12 mouse cellular contexts compared by ENCODE assay signal in genomic region chr19:36609229-36609628, GRCm38 (mm10). TPM values are rescaled to one million over a fixed set of nuclear protein-coding genes. Genes with fewer than 3 reads are reported as not detected.
DNase-seq lines count a peak whose midpoint lies in the region; ATAC-seq and TF ChIP-seq lines count a peak whose summit lies in the region.
"Had no signal": no experiment of that assay in that cellular context is flagged by ENCODE, and none has a peak within 500 bp of the region (broad histone marks: within the 10 kb centered on the region; RNA-seq: fewer than 3 reads in every experiment).

No protein-coding gene starts in this region.

- intact Hi-C loops in heart, adult 2 months (cut with DNase I), result loop anchor here (5.0 to 10.0 kb wide), 3 partner anchors 68 to 316 kb away; partner anchors contain the start of gene Btaf1
- intact Hi-C loops in heart, postnatal 36 days (cut with DNase I), result loop anchor here (5.0 kb wide), 3 partner anchors 58 to 308 kb away; partner anchors contain the start of gene Fgfbp3

- DNase-seq in heart, adult 2 months, result no peak
- DNase-seq in heart, postnatal 36 days, result no peak
- DNase-seq in lung, postnatal 0 days (ENCODE audit: low spot score), result peak; percentile 25
- no peak for DNase-seq in lung, postnatal 10 days
- no peak for DNase-seq in Patski (ENCODE audit: low read depth, low spot score)
- peak; percentile 2 for DNase-seq in splenic B cell, adult 2 months (ENCODE audit: low read depth, low spot score)
- no peak for DNase-seq in embryo, embryonic 9.5 days (ENCODE audit: extremely low spot score)
- DNase-seq: lung, postnatal 4 days; right cerebral cortex, postnatal 4 days; thymus, adult 18-20 months had no signal

- CTCF ChIA-PET in Patski (lab: Charles Lee), result interaction anchor here (0.9 to 1.3 kb wide), 2 partner anchors 16 to 20 kb away, joined by 3 to 4 read pairs; no protein-coding TSS in a partner anchor

- no peaks in the 10 kb centered on the region for H3K27me3 ChIP-seq in heart, adult 2 months (ENCODE audit: control insufficient read depth, insufficient read depth, low read length)
- no peaks in the 10 kb centered on the region for H3K27me3 ChIP-seq in lung, postnatal 0 days (replicated peaks; ENCODE audit: insufficient read depth, low read length)
- peaks cover 64% of the 10 kb centered on the region for H3K27me3 ChIP-seq in Patski
- H3K27me3 ChIP-seq in splenic B cell, adult 2 months (ENCODE audit: control insufficient read depth, insufficient read depth, low read length, poor library complexity, severe bottlenecking), result no peaks in the 10 kb centered on the region
- H3K27me3 ChIP-seq: embryonic facial prominence, embryonic 15.5 days; heart, embryonic 15.5 days had no signal

- no peak for TF ChIP-seq EP300 in heart, adult 2 months (IDR thresholded peaks at IDR 0.05; ENCODE audit: insufficient read depth, low read depth, low read length)
- TF ChIP-seq EP300 in lung, postnatal 0 days (IDR thresholded peaks at IDR 0.05), result no peak

- no peaks in the 10 kb centered on the region for H3K79me2 ChIP-seq in heart, adult 2 months (replicated peaks; ENCODE audit: control insufficient read depth, insufficient read depth, low read length)

- no peak overlapping the region for H3K9ac ChIP-seq in heart, adult 2 months (ENCODE audit: low read depth, low read length)
- no peak overlapping the region for H3K9ac ChIP-seq in lung, postnatal 0 days (replicated peaks; ENCODE audit: low read depth)
- H3K9ac ChIP-seq: embryonic facial prominence, embryonic 15.5 days; heart, embryonic 15.5 days had no signal

- POLR2A ChIA-PET in Patski (lab: Charles Lee), result no interaction called here

- WGBS in heart, adult 2 months, result 52% methylated on average over 3 of the region's 3 CpGs
- 47% methylated on average over 3 of the region's 3 CpGs for WGBS in lung, postnatal 0 days

- H3K4me2 ChIP-seq in lung, postnatal 0 days (replicated peaks; ENCODE audit: low read depth, low read length), result no peak overlapping the region
- H3K4me2 ChIP-seq: embryonic facial prominence, embryonic 15.5 days; heart, embryonic 15.5 days had no signal

- ATAC-seq in lung, postnatal 0 days, result no peak
- no peak for ATAC-seq in Patski

- in situ Hi-C loops in Patski (cut with MboI; ENCODE audit: low pct_unique_long_range_greater_than_20kb), result loop anchor here (10.0 kb wide), 1 partner anchor 206 kb away; no protein-coding TSS in a partner anchor

- no peak for TF ChIP-seq POLR2A in heart, adult 2 months (IDR thresholded peaks at IDR 0.05; ENCODE audit: insufficient read depth, low read depth, low read length)

- TF ChIP-seq CTCF in heart, adult 2 months (IDR thresholded peaks at IDR 0.05), result peak; percentile 64
- TF ChIP-seq CTCF in lung, postnatal 0 days (IDR thresholded peaks at IDR 0.05), result peak; percentile 59
- TF ChIP-seq CTCF in Patski (IDR thresholded peaks at IDR 0.05), result peak; percentile 25

- no peaks in the 10 kb centered on the region; the same call in 1 of the 2 replicates for H3K4me1 ChIP-seq in heart, adult 2 months (ENCODE audit: control insufficient read depth, insufficient read depth, low read length)
- H3K4me1 ChIP-seq in lung, postnatal 0 days (ENCODE audit: insufficient read depth, low read depth, low read length), result no peaks in the 10 kb centered on the region
- H3K4me1 ChIP-seq: embryonic facial prominence, embryonic 15.5 days; heart, embryonic 15.5 days had no signal

- no peaks in the 10 kb centered on the region for H3K36me3 ChIP-seq in heart, adult 2 months (ENCODE audit: control insufficient read depth, insufficient read depth, low read length)
- H3K36me3 ChIP-seq in lung, postnatal 0 days (ENCODE audit: insufficient read depth, low read length), result no peaks in the 10 kb centered on the region
- H3K36me3 ChIP-seq in splenic B cell, adult 2 months (ENCODE audit: control insufficient read depth, insufficient read depth, low read length, poor library complexity, severe bottlenecking), result no peaks in the 10 kb centered on the region
- H3K36me3 ChIP-seq: embryonic facial prominence, embryonic 15.5 days had no signal

- no peaks in the 10 kb centered on the region for H3K9me3 ChIP-seq in lung, postnatal 0 days (ENCODE audit: low read length)
- H3K9me3 ChIP-seq: embryonic facial prominence, embryonic 15.5 days; heart, embryonic 15.5 days had no signal

- H3K4me3 ChIP-seq in heart, adult 2 months, result no peak overlapping the region
- no peak overlapping the region for H3K4me3 ChIP-seq in lung, postnatal 0 days (ENCODE audit: low read depth, low read length)
- H3K4me3 ChIP-seq: embryonic facial prominence, embryonic 15.5 days; heart, embryonic 15.5 days had no signal

- no peak overlapping the region for H3K27ac ChIP-seq in heart, adult 2 months
- no peak overlapping the region for H3K27ac ChIP-seq in lung, postnatal 0 days (ENCODE audit: low read length)
- H3K27ac ChIP-seq: embryonic facial prominence, embryonic 15.5 days; heart, embryonic 15.5 days had no signal

RNA-seq across cellular contexts. Expression of gene Hectd2, which starts 54.8 kb away (rescaled TPM):
- 1 to 10 TPM; 1.8 to 2.1 TPM for total RNA-seq in heart, adult 2 months (2021)
- polyA plus RNA-seq in heart, adult 2 months (2012; rRNA removed), result 0.82 and 1.7 TPM in 2 replicates
- total RNA-seq in heart, postnatal 36 days (2021), result 1 to 10 TPM; 1.6 to 2.5 TPM
- 1.4 and 1.6 TPM in 2 replicates for polyA plus RNA-seq in lung, postnatal 0 days (2015; fragmentation: Nextera tagmentation; extraction: Ambion mirVana)
- 0.60 TPM for polyA plus RNA-seq in Patski (2021)

Comparison
In these comparisons a context has a peak if more than half of its experiments do, and no peak if none do; other contexts are left out.
1. DNase-seq: peak in lung, postnatal 0 days (single experiment) and splenic B cell, adult 2 months (single experiment); none in heart, adult 2 months (0 of 2), heart, postnatal 36 days (0 of 2), lung, postnatal 10 days (single experiment), Patski (single experiment) and embryo, embryonic 9.5 days (single experiment).
2. Peak in every context shown above with its lines, with median percentiles within 50 percentile points of each other: CTCF ChIP-seq.